Mouse (Mus musculus): ENCODE measurements around the gene Rab43.

- TF ChIP-seq CTCF (IDR thresholded peaks at IDR 0.05; ENCODE audit: insufficient read depth, low read depth, low read length) (no peak), POLR2A (IDR thresholded peaks at IDR 0.05; ENCODE audit: insufficient read depth, low read depth, low read length) (no peak)
Measured at GRCm38 (mm10) chr6:87780546-87781301, 31.2 kb downstream of the Rab43 start.

Measured in olfactory bulb, adult 2 months (tissue).